In genomic region chr9:15120841-15121358, GRCm38 (mm10) we compare ENCODE assay signal across 15 mouse cellular contexts. TPM values are rescaled to one million over a fixed set of nuclear protein-coding genes. Genes with fewer than 3 reads are reported as not detected.
DNase-seq lines count a peak whose midpoint lies in the region; ATAC-seq and TF ChIP-seq lines count a peak whose summit lies in the region.
"Had no signal": no experiment of that assay in that cellular context is flagged by ENCODE, and none has a peak within 500 bp of the region (broad histone marks: within the 10 kb centered on the region; RNA-seq: fewer than 3 reads in every experiment).

No protein-coding gene starts in this region.

- no peaks in the 10 kb centered on the region for H3K9me3 ChIP-seq in liver, embryonic 12.5 days (replicated peaks)
- no peaks in the 10 kb centered on the region for H3K9me3 ChIP-seq in midbrain, embryonic 11.5 days (ENCODE audit: control insufficient read depth, low read length)
- H3K9me3 ChIP-seq: forebrain, embryonic 13.5 days; limb, embryonic 13.5 days; midbrain, embryonic 10.5 days had no signal

- H3K27ac ChIP-seq in liver, embryonic 12.5 days, result no peak overlapping the region
- no peak overlapping the region for H3K27ac ChIP-seq in small intestine, adult 2 months (ENCODE audit: insufficient read depth, low read depth, low read length)
- H3K27ac ChIP-seq in midbrain, embryonic 11.5 days (ENCODE audit: low read depth, low read length), result no peak overlapping the region
- H3K27ac ChIP-seq: forebrain, embryonic 13.5 days; hindbrain, embryonic 14.5 days; limb, embryonic 13.5 days; midbrain, embryonic 10.5 days had no signal

- WGBS in liver, embryonic 12.5 days (ENCODE audit: insufficient replicate concordance), result 39% methylated on average over 7 of the region's 7 CpGs
- 46% methylated on average over 7 of the region's 7 CpGs for WGBS in small intestine, adult 2 months
- WGBS in midbrain, embryonic 11.5 days, result 52% methylated on average over 7 of the region's 7 CpGs

- no peaks in the 10 kb centered on the region for H3K4me1 ChIP-seq in liver, embryonic 12.5 days
- no peaks in the 10 kb centered on the region for H3K4me1 ChIP-seq in small intestine, adult 2 months (ENCODE audit: control insufficient read depth, insufficient read depth, insufficient read length, low read length)
- H3K4me1 ChIP-seq in midbrain, embryonic 11.5 days (ENCODE audit: control insufficient read depth, insufficient read depth, low read length), result no peaks in the 10 kb centered on the region
- H3K4me1 ChIP-seq: forebrain, embryonic 13.5 days; limb, embryonic 13.5 days; midbrain, embryonic 10.5 days had no signal

- no peak overlapping the region for H3K4me3 ChIP-seq in liver, embryonic 12.5 days
- no peak overlapping the region for H3K4me3 ChIP-seq in small intestine, adult 2 months (ENCODE audit: low read depth, low read length)
- no peak overlapping the region for H3K4me3 ChIP-seq in midbrain, embryonic 11.5 days (ENCODE audit: low read depth, low read length)
- H3K4me3 ChIP-seq: forebrain, embryonic 13.5 days; limb, embryonic 13.5 days; midbrain, embryonic 10.5 days had no signal

- no peaks in the 10 kb centered on the region for H3K27me3 ChIP-seq in liver, embryonic 12.5 days (replicated peaks)
- H3K27me3 ChIP-seq in small intestine, adult 2 months (ENCODE audit: control insufficient read depth, insufficient read depth, low read length), result no peaks in the 10 kb centered on the region
- no peaks in the 10 kb centered on the region for H3K27me3 ChIP-seq in midbrain, embryonic 11.5 days (ENCODE audit: control insufficient read depth, insufficient read depth, low read length)
- H3K27me3 ChIP-seq: forebrain, embryonic 13.5 days; limb, embryonic 13.5 days had no signal

- no peak overlapping the region for H3K4me2 ChIP-seq in liver, embryonic 12.5 days
- H3K4me2 ChIP-seq in midbrain, embryonic 11.5 days, result no peak overlapping the region
- H3K4me2 ChIP-seq: forebrain, embryonic 13.5 days; heart, embryonic 11.5 days; hindbrain, embryonic 14.5 days; limb, embryonic 13.5 days had no signal

- H3K9ac ChIP-seq in liver, embryonic 12.5 days, result no peak overlapping the region
- no peak overlapping the region for H3K9ac ChIP-seq in midbrain, embryonic 11.5 days (ENCODE audit: low read length)
- H3K9ac ChIP-seq: forebrain, embryonic 13.5 days; hindbrain, embryonic 14.5 days; limb, embryonic 13.5 days had no signal

- peak; percentile 29 for DNase-seq in adrenal gland, adult 2 months
- DNase-seq in adrenal gland, adult 8-10 months, result no peak
- peak; percentile 12 for DNase-seq in liver
- peak; percentile 66 for DNase-seq in ZHBTc4 (ENCODE audit: low read depth, low spot score)
- no peak for DNase-seq in midbrain, embryonic 11.5 days (ENCODE audit: low spot score, missing footprints)
- DNase-seq: layer of hippocampus, adult 9-11 months had no signal

- no peak for TF ChIP-seq POLR2A in small intestine, adult 2 months (IDR thresholded peaks at IDR 0.05; ENCODE audit: low read depth, low read length)

- no peaks in the 10 kb centered on the region for H3K36me3 ChIP-seq in liver, embryonic 12.5 days
- no peaks in the 10 kb centered on the region for H3K36me3 ChIP-seq in small intestine, adult 2 months (ENCODE audit: control insufficient read depth, insufficient read depth, low read length)
- H3K36me3 ChIP-seq in midbrain, embryonic 11.5 days (ENCODE audit: control insufficient read depth, insufficient read depth, low read length), result no peaks in the 10 kb centered on the region
- H3K36me3 ChIP-seq: limb, embryonic 13.5 days; midbrain, embryonic 10.5 days had no signal

- peak; percentile 38; the same call in 1 of the 2 replicates for TF ChIP-seq CTCF in small intestine, adult 2 months (IDR thresholded peaks at IDR 0.05; ENCODE audit: extremely low read depth, insufficient read length, insufficient replicate concordance, low read depth, low read length)

- ATAC-seq in liver, embryonic 12.5 days, result no peak
- no peak for ATAC-seq in cerebellum, adult (ENCODE audit: insufficient number of reproducible peaks, low FRiP score, low TSS enrichment)
- no peak for ATAC-seq in midbrain, embryonic 11.5 days (ENCODE audit: low FRiP score)
- ATAC-seq: forebrain, embryonic 13.5 days had no signal

RNA-seq across cellular contexts. Expression of gene Hephl1, which starts 9.0 kb away (rescaled TPM):
- total RNA-seq in adrenal gland, adult 2 months (2021), result 1 to 10 TPM in 1 of 2 experiments, under 1 TPM in 1; 0.38 to 5.0 TPM
- 1.2 and 2.9 TPM in 2 replicates for polyA plus RNA-seq in adrenal gland, adult 2 months (2012; rRNA removed)
- 1 to 10 TPM in 3 of 4 experiments, under 1 TPM in 1; 0.15 to 1.6 (median 1.2) TPM for total RNA-seq in adrenal gland, adult 8-10 months (2022)
- not detected in 2 replicates for polyA plus RNA-seq in liver, embryonic 12.5 days (2016; fragmentation: Nextera tagmentation; extraction: Ambion mirVana)
- polyA plus RNA-seq in small intestine, adult 2 months (2012; rRNA removed), result 0.04 TPM in 1 of 2 replicates, not detected in the other
- not detected in 2 replicates for polyA plus RNA-seq in midbrain, embryonic 11.5 days (2014; fragmentation: Nextera tagmentation; extraction: Ambion mirVana)
- polyA plus RNA-seq: embryonic facial prominence, embryonic 11.5 days; forebrain, embryonic 13.5 days; heart, embryonic 11.5 days; hindbrain, embryonic 14.5 days; limb, embryonic 13.5 days; midbrain, embryonic 10.5 days had no signal

Comparison
In these comparisons a context has a peak if more than half of its experiments do, and no peak if none do; other contexts are left out.
1. DNase-seq: peak in adrenal gland, adult 2 months (single experiment), liver (single experiment) and ZHBTc4 (single experiment); none in adrenal gland, adult 8-10 months (single experiment) and midbrain, embryonic 11.5 days (single experiment).